Mouse (Mus musculus) c-Kit-positive CD71-positive TER-119-positive erythroid progenitor cells, embryonic 14.5 days (primary cell): ENCODE results near the gene Gm21861.
"Not testable (repeated sequence)": the region's sequence is repeated elsewhere in the genome, so short reads cannot be mapped to it uniquely, and the experiment has no call there.

Experiments used
- DNase-seq: peaks from one replicate; pipeline ENCODE4 v3.0.0-alpha.2; 2013; ENCODE audit warnings: low spot score

Gene Gm21861

DNA sequence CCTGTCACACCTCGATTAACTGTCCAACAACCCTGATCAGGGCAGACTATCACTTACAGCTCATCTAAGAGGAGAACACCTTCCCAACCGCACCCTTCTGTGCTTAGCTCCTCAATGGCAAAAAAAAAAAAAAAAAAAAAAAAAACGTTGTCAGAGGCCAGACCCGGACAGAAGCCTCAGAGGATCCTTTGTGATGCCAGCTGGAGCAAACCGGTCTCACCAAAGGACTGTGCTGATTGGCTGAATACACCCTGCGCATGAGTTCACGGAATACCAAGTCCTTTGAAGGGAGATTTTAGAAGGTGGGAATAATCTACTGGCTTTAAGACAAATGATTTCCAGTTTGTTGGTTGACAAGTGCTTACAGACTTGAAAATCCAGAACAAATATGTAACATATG lies at the start of gene Gm21861:
Gm21861 (minus strand) TSS at position 101 of the 400 bp plus-strand sequence.
- not testable (repeated sequence) for DNase-seq
